Mouse (Mus musculus): ENCODE data around the gene Olfr1367. TPM values are rescaled to one million over a fixed set of nuclear protein-coding genes. Genes with fewer than 3 reads are reported as not detected.
"Not testable (repeated sequence)": the region's sequence is repeated elsewhere in the genome, so short reads cannot be mapped to it uniquely, and the experiment has no call there.

Gene Olfr1367
- polyA plus RNA-seq, 1 experiment from 2014 or later: not detected

GRCm38 (mm10) chr13:21366635-21367034 lies 19.9 kb downstream of the Olfr1367 start:
- peaks cover 15% of the 10 kb centered on the region; the same call in 1 of the 2 replicates for H3K4me1 ChIP-seq (ENCODE audit: control insufficient read depth, insufficient read depth, low read length)
- no peak for ATAC-seq (ENCODE audit: insufficient number of reproducible peaks, insufficient read depth, low FRiP score, low read depth)
- WGBS: 72% methylated on average over 6 of the region's 6 CpGs
- no peak overlapping the region for H3K27ac ChIP-seq (ENCODE audit: low read length)
- H3K9me3 ChIP-seq (ENCODE audit: control insufficient read depth, low read depth, low read length): no peaks in the 10 kb centered on the region
- peaks cover 36% of the 10 kb centered on the region for H3K36me3 ChIP-seq (ENCODE audit: control insufficient read depth, insufficient read depth, low read length)
- no peaks in the 10 kb centered on the region for H3K27me3 ChIP-seq (ENCODE audit: control insufficient read depth, insufficient read depth, low read length)
- H3K9ac ChIP-seq (replicated peaks; ENCODE audit: low read depth, low read length): no peak overlapping the region
- H3K4me2 ChIP-seq (replicated peaks; ENCODE audit: low read depth, low read length): no peak overlapping the region
- no peak overlapping the region for H3K4me3 ChIP-seq (ENCODE audit: low read depth, low read length)

- 91% methylated on average over 2 of the region's 2 CpGs for WGBS
- Histone ChIP-seq H3K4me2 (replicated peaks; ENCODE audit: low read depth, low read length) (no peak overlapping the region), H3K9me3 (ENCODE audit: control insufficient read depth, low read depth, low read length) (no peaks in the 10 kb centered on the region), H3K27me3 (ENCODE audit: control insufficient read depth, insufficient read depth, low read length) (no peaks in the 10 kb centered on the region), H3K27ac (ENCODE audit: low read length) (no peak overlapping the region), H3K9ac (replicated peaks; ENCODE audit: low read depth, low read length) (no peak overlapping the region), H3K4me3 (ENCODE audit: low read depth, low read length) (no peak overlapping the region), H3K36me3 (ENCODE audit: control insufficient read depth, insufficient read depth, low read length) (peaks cover 27% of the 10 kb centered on the region), H3K4me1 (ENCODE audit: control insufficient read depth, insufficient read depth, low read length) (no peaks in the 10 kb centered on the region)
- ATAC-seq (ENCODE audit: insufficient number of reproducible peaks, insufficient read depth, low FRiP score, low read depth): no peak
Observed at GRCm38 (mm10) chr13:21372700-21373099, 26.0 kb downstream of the Olfr1367 start.

- Histone ChIP-seq H3K4me1 (ENCODE audit: control insufficient read depth, insufficient read depth, low read length) (no peaks in the 10 kb centered on the region), H3K36me3 (ENCODE audit: control insufficient read depth, insufficient read depth, low read length) (no peaks in the 10 kb centered on the region), H3K9me3 (ENCODE audit: control insufficient read depth, low read depth, low read length) (no peaks in the 10 kb centered on the region), H3K4me3 (ENCODE audit: low read depth, low read length) (no peak overlapping the region), H3K9ac (replicated peaks; ENCODE audit: low read depth, low read length) (no peak overlapping the region), H3K4me2 (replicated peaks; ENCODE audit: low read depth, low read length) (no peak overlapping the region), H3K27me3 (ENCODE audit: control insufficient read depth, insufficient read depth, low read length) (no peaks in the 10 kb centered on the region), H3K27ac (ENCODE audit: low read length) (no peak overlapping the region)
- WGBS: 89% methylated on average over 2 of the region's 2 CpGs
- ATAC-seq (ENCODE audit: insufficient number of reproducible peaks, insufficient read depth, low FRiP score, low read depth): no peak
Observed at GRCm38 (mm10) chr13:21377773-21378172, 31.1 kb downstream of the Olfr1367 start.

- WGBS: 91% methylated on average over 1 of the region's 1 CpGs
- H3K4me1 ChIP-seq (ENCODE audit: control insufficient read depth, insufficient read depth, low read length): no peaks in the 10 kb centered on the region
- peaks cover 66% of the 10 kb centered on the region for H3K36me3 ChIP-seq (ENCODE audit: control insufficient read depth, insufficient read depth, low read length)
- ATAC-seq (ENCODE audit: insufficient number of reproducible peaks, insufficient read depth, low FRiP score, low read depth): no peak
- no peak overlapping the region for H3K4me2 ChIP-seq (replicated peaks; ENCODE audit: low read depth, low read length)
- H3K27me3 ChIP-seq (ENCODE audit: control insufficient read depth, insufficient read depth, low read length): no peaks in the 10 kb centered on the region
- H3K27ac ChIP-seq (ENCODE audit: low read length): no peak overlapping the region
- H3K9ac ChIP-seq (replicated peaks; ENCODE audit: low read depth, low read length): no peak overlapping the region
- H3K4me3 ChIP-seq (ENCODE audit: low read depth, low read length): no peak overlapping the region
- H3K9me3 ChIP-seq (ENCODE audit: control insufficient read depth, low read depth, low read length): no peaks in the 10 kb centered on the region
Observed at GRCm38 (mm10) chr13:21395211-21395610, 48.5 kb downstream of the Olfr1367 start.

GRCm38 (mm10) chr13:21395623-21396022 lies 48.9 kb downstream of the Olfr1367 start:
- Histone ChIP-seq H3K4me2 (replicated peaks; ENCODE audit: low read depth, low read length) (no peak overlapping the region), H3K27me3 (ENCODE audit: control insufficient read depth, insufficient read depth, low read length) (no peaks in the 10 kb centered on the region), H3K36me3 (ENCODE audit: control insufficient read depth, insufficient read depth, low read length) (peaks cover 61% of the 10 kb centered on the region), H3K9me3 (ENCODE audit: control insufficient read depth, low read depth, low read length) (no peaks in the 10 kb centered on the region), H3K4me3 (ENCODE audit: low read depth, low read length) (no peak overlapping the region), H3K27ac (ENCODE audit: low read length) (no peak overlapping the region), H3K4me1 (ENCODE audit: control insufficient read depth, insufficient read depth, low read length) (no peaks in the 10 kb centered on the region), H3K9ac (replicated peaks; ENCODE audit: low read depth, low read length) (no peak overlapping the region)
- 95% methylated on average over 6 of the region's 6 CpGs for WGBS
- no peak for ATAC-seq (ENCODE audit: insufficient number of reproducible peaks, insufficient read depth, low FRiP score, low read depth)

GRCm38 (mm10) chr13:21396048-21396447 lies 49.3 kb downstream of the Olfr1367 start:
- H3K36me3 ChIP-seq (ENCODE audit: control insufficient read depth, insufficient read depth, low read length): peaks cover 57% of the 10 kb centered on the region
- ATAC-seq (ENCODE audit: insufficient number of reproducible peaks, insufficient read depth, low FRiP score, low read depth); H3K4me3 ChIP-seq (ENCODE audit: low read depth, low read length); H3K4me1 ChIP-seq (ENCODE audit: control insufficient read depth, insufficient read depth, low read length); H3K9ac ChIP-seq (replicated peaks; ENCODE audit: low read depth, low read length); H3K27ac ChIP-seq (ENCODE audit: low read length); H3K9me3 ChIP-seq (ENCODE audit: control insufficient read depth, low read depth, low read length); H3K4me2 ChIP-seq (replicated peaks; ENCODE audit: low read depth, low read length); H3K27me3 ChIP-seq (ENCODE audit: control insufficient read depth, insufficient read depth, low read length): not testable (repeated sequence)
- 87% methylated on average over 18 of the region's 18 CpGs for WGBS

GRCm38 (mm10) chr13:21397486-21397885 lies 50.8 kb downstream of the Olfr1367 start:
- Histone ChIP-seq H3K9ac (replicated peaks; ENCODE audit: low read depth, low read length) (no peak overlapping the region), H3K9me3 (ENCODE audit: control insufficient read depth, low read depth, low read length) (no peaks in the 10 kb centered on the region), H3K36me3 (ENCODE audit: control insufficient read depth, insufficient read depth, low read length) (peaks cover 45% of the 10 kb centered on the region), H3K4me2 (replicated peaks; ENCODE audit: low read depth, low read length) (no peak overlapping the region), H3K27ac (ENCODE audit: low read length) (no peak overlapping the region), H3K4me3 (ENCODE audit: low read depth, low read length) (no peak overlapping the region), H3K27me3 (ENCODE audit: control insufficient read depth, insufficient read depth, low read length) (no peaks in the 10 kb centered on the region), H3K4me1 (ENCODE audit: control insufficient read depth, insufficient read depth, low read length) (no peaks in the 10 kb centered on the region)
- 86% methylated on average over 2 of the region's 2 CpGs for WGBS
- ATAC-seq (ENCODE audit: insufficient number of reproducible peaks, insufficient read depth, low FRiP score, low read depth): no peak

Small RNA genes lying within 50 kb of the gene (microRNA-seq; reads per million reads assigned to microRNA genes)
- not detected for gene Mir6942

Other genes starting within 250 kb of the Olfr1367 start
- gene Olfr1369-ps1, start 235.4 kb upstream of the Olfr1367 start, polyA plus RNA-seq (2014; fragmentation: Nextera tagmentation; extraction: Ambion mirVana): not detected in 2 replicates
- gene Olfr263, start 217.3 kb upstream of the Olfr1367 start, polyA plus RNA-seq (2014; fragmentation: Nextera tagmentation; extraction: Ambion mirVana): not detected in 2 replicates
- gene Olfr1368, start 201.0 kb upstream of the Olfr1367 start, polyA plus RNA-seq (2014; fragmentation: Nextera tagmentation; extraction: Ambion mirVana): not detected in 2 replicates
- 123 and 128 TPM in 2 replicates for gene Trim27, start 167.5 kb upstream of the Olfr1367 start, polyA plus RNA-seq (2014; fragmentation: Nextera tagmentation; extraction: Ambion mirVana)
- not detected in 2 replicates for gene Gpx5, start 54.2 kb upstream of the Olfr1367 start, polyA plus RNA-seq (2014; fragmentation: Nextera tagmentation; extraction: Ambion mirVana)
- gene Gpx6, start 34.8 kb upstream of the Olfr1367 start, polyA plus RNA-seq (2014; fragmentation: Nextera tagmentation; extraction: Ambion mirVana): not detected in 2 replicates
- 11.5 and 12.3 TPM in 2 replicates for gene Zscan12, start 15.9 kb downstream of the Olfr1367 start, polyA plus RNA-seq (2014; fragmentation: Nextera tagmentation; extraction: Ambion mirVana)
- 81.3 and 85.7 TPM in 2 replicates for gene Zkscan3, start 55.8 kb downstream of the Olfr1367 start, polyA plus RNA-seq (2014; fragmentation: Nextera tagmentation; extraction: Ambion mirVana)
- gene Pgbd1, start 94.1 kb downstream of the Olfr1367 start, polyA plus RNA-seq (2014; fragmentation: Nextera tagmentation; extraction: Ambion mirVana): 2.3 and 3.1 TPM in 2 replicates
- 32.6 and 35.8 TPM in 2 replicates for gene Zscan26, start 106.8 kb downstream of the Olfr1367 start, polyA plus RNA-seq (2014; fragmentation: Nextera tagmentation; extraction: Ambion mirVana)
- gene Nkapl, start 121.6 kb downstream of the Olfr1367 start, polyA plus RNA-seq (2014; fragmentation: Nextera tagmentation; extraction: Ambion mirVana): 2.7 and 2.8 TPM in 2 replicates
- 2.9 TPM in 2 replicates for gene Zkscan4, start 132.0 kb downstream of the Olfr1367 start, polyA plus RNA-seq (2014; fragmentation: Nextera tagmentation; extraction: Ambion mirVana)
- gene Gm10065, start 132.5 kb downstream of the Olfr1367 start, polyA plus RNA-seq (2014; fragmentation: Nextera tagmentation; extraction: Ambion mirVana): not detected in 2 replicates
- 0.17 and 0.34 TPM in 2 replicates for gene AK157302, start 148.3 kb downstream of the Olfr1367 start, polyA plus RNA-seq (2014; fragmentation: Nextera tagmentation; extraction: Ambion mirVana)
- gene Gm11273, start 154.5 kb downstream of the Olfr1367 start, polyA plus RNA-seq (2014; fragmentation: Nextera tagmentation; extraction: Ambion mirVana): 6.7 and 7.5 TPM in 2 replicates
- gene Zkscan8, start 184.2 kb downstream of the Olfr1367 start, polyA plus RNA-seq (2014; fragmentation: Nextera tagmentation; extraction: Ambion mirVana): 11.5 and 11.6 TPM in 2 replicates
- gene Olfr1366, start 195.9 kb downstream of the Olfr1367 start, polyA plus RNA-seq (2014; fragmentation: Nextera tagmentation; extraction: Ambion mirVana): 0.07 and 0.28 TPM in 2 replicates
- 0.06 TPM in 1 of 2 replicates, not detected in the other for gene Olfr1535, start 213.0 kb downstream of the Olfr1367 start, polyA plus RNA-seq (2014; fragmentation: Nextera tagmentation; extraction: Ambion mirVana)
- not detected in 2 replicates for gene Olfr1364, start 234.8 kb downstream of the Olfr1367 start, polyA plus RNA-seq (2014; fragmentation: Nextera tagmentation; extraction: Ambion mirVana)